Mouse (Mus musculus) liver, postnatal 0 days (tissue): ENCODE results near the gene Gm37240. TPM values are rescaled to one million over a fixed set of nuclear protein-coding genes. Genes with fewer than 3 reads are reported as not detected.

Source experiments
- ATAC-seq: fragments of 200-750 bp; cut with Nextera tagmentation; 2 replicates; pipeline ENCODE4 v1.8.0; 2017; ENCODE audit warnings: mild to moderate bottlenecking, moderate library complexity
- DNase-seq: peaks from one replicate; pipeline ENCODE4 v3.0.0-alpha.2; 2016
- H3K27ac ChIP-seq: fragments of 300-500 bp; sonication (generic); 2 replicates; pipeline ENCODE4 v1.5.1; 2014; ENCODE audit warnings: antibody characterized with exemption, moderate library complexity, mild to moderate bottlenecking, low read depth
- H3K27me3 ChIP-seq: fragments of 300-500 bp; sonication (generic); 2 replicates; pipeline ENCODE4 v1.6.1; 2014; ENCODE audit warnings: low read length, control low read depth, mixed read lengths; ENCODE audit not compliant: insufficient read depth
- H3K36me3 ChIP-seq: fragments of 300-500 bp; sonication (generic); replicated peaks from 2 replicates; pipeline ENCODE4 v1.6.1; 2014; ENCODE audit warnings: mild to moderate bottlenecking, control low read depth, low read length, moderate library complexity, mixed read lengths; ENCODE audit not compliant: insufficient read depth
- H3K4me1 ChIP-seq: fragments of 300-500 bp; sonication (generic); 2 replicates; pipeline ENCODE4 v1.6.1; 2014; ENCODE audit warnings: antibody characterized with exemption, mild to moderate bottlenecking, control low read depth; ENCODE audit not compliant: insufficient read depth
- H3K4me2 ChIP-seq: fragments of 300-500 bp; sonication (generic); 2 replicates; pipeline ENCODE4 v1.6.1; 2014; ENCODE audit warnings: low read depth, mild to moderate bottlenecking, low read length, moderate library complexity, mixed read lengths
- H3K4me3 ChIP-seq: fragments of 300-500 bp; sonication (generic); 2 replicates; pipeline ENCODE4 v1.5.1; 2014; ENCODE audit warnings: low read depth, low read length
- H3K9ac ChIP-seq: fragments of 300-500 bp; sonication (generic); replicated peaks from 2 replicates; pipeline ENCODE4 v1.6.1; 2014; ENCODE audit warnings: mild to moderate bottlenecking, moderate library complexity
- H3K9me3 ChIP-seq: fragments of 300-500 bp; sonication (generic); 2 replicates; pipeline ENCODE4 v1.6.1; 2016; ENCODE audit warnings: mild to moderate bottlenecking, control low read depth, low read length, mixed read lengths
- CTCF ChIP-seq: sonication (generic); IDR thresholded peaks from 2 replicates; pipeline ENCODE4 v1.5.1; 2016; ENCODE audit warnings: antibody characterized with exemption, low read depth
- EP300 ChIP-seq: IDR thresholded peaks from 2 replicates; pipeline ENCODE4 v1.6.1; 2016; ENCODE audit warnings: antibody characterized with exemption, low read depth, mild to moderate bottlenecking
- WGBS: fragments of 180-500 bp; shearing (Covaris S2); extraction: QIAGEN DNeasy Blood & Tissue Kit; methylation state at CpG from one replicate; pipeline ENCODE4 v1.1.7; 2014; ENCODE audit not compliant: insufficient replicate concordance; 5-methylcytosine and 5-hydroxymethylcytosine counted together
- polyA plus RNA-seq: library from polyadenylated mRNA; unstranded; fragments of >200 nt; fragmentation: Nextera tagmentation; extraction: Ambion mirVana; gene quantifications from 2 replicates; pipeline ENCODE4 v1.2.1, GENCODE M21; 2015

Gm37240 gene
- polyA plus RNA-seq, 1 experiment from 2014 or later: 0.72 TPM

- H3K4me3 ChIP-seq: no peak overlapping the region
- H3K27me3 ChIP-seq: no peaks in the 10 kb centered on the region
- no peaks in the 10 kb centered on the region for H3K9me3 ChIP-seq
- TF ChIP-seq EP300: no peak
- no peak for TF ChIP-seq CTCF
- ATAC-seq (no peak), DNase-seq (no peak)
- H3K4me1 ChIP-seq: 0 out of 2 replicates have a peak, but pooled peaks cover 4% of the 10 kb centered on the region
- H3K9ac ChIP-seq: no peak overlapping the region
- 68% methylated on average over 2 of the region's 2 CpGs for WGBS
- no peaks in the 10 kb centered on the region for H3K36me3 ChIP-seq
- no peak overlapping the region for H3K4me2 ChIP-seq
- H3K27ac ChIP-seq: no peak overlapping the region
Observed at GRCm38 (mm10) chr3:84689656-84690055, 1197.7 kb downstream of the Gm37240 start.

- no peaks in the 10 kb centered on the region for H3K27me3 ChIP-seq
- no peaks in the 10 kb centered on the region for H3K9me3 ChIP-seq
- H3K9ac ChIP-seq: no peak overlapping the region
- 65% methylated on average over 5 of the region's 5 CpGs for WGBS
- no peak for TF ChIP-seq EP300
- no peak for TF ChIP-seq CTCF
- no peak overlapping the region for H3K4me3 ChIP-seq
- H3K4me1 ChIP-seq: 0 out of 2 replicates have a peak, but pooled peaks cover 4% of the 10 kb centered on the region
- H3K4me2 ChIP-seq: no peak overlapping the region
- ATAC-seq (no peak), DNase-seq (no peak)
- no peak overlapping the region for H3K27ac ChIP-seq
- no peaks in the 10 kb centered on the region for H3K36me3 ChIP-seq
Observed at GRCm38 (mm10) chr3:84688176-84688575, 1199.1 kb downstream of the Gm37240 start.

- ATAC-seq: no peak
- Histone ChIP-seq H3K4me2 (no peak overlapping the region), H3K4me3 (no peak overlapping the region), H3K9ac (no peak overlapping the region), H3K36me3 (no peaks in the 10 kb centered on the region), H3K27ac (no peak overlapping the region), H3K27me3 (no peaks in the 10 kb centered on the region), H3K9me3 (no peaks in the 10 kb centered on the region), H3K4me1 (0 out of 2 replicates have a peak, but pooled peaks cover 4% of the 10 kb centered on the region)
- TF ChIP-seq CTCF (no peak), EP300 (no peak)
- WGBS: 34% methylated on average over 2 of the region's 2 CpGs
- DNase-seq: no peak
Observed at GRCm38 (mm10) chr3:84687488-84687846, 1199.9 kb downstream of the Gm37240 start.

GRCm38 (mm10) chr3:84686799-84687487 lies 1200.4 kb downstream of the Gm37240 start:
- Histone ChIP-seq H3K4me3 (no peak overlapping the region), H3K27ac (no peak overlapping the region), H3K4me2 (no peak overlapping the region), H3K9ac (no peak overlapping the region), H3K27me3 (no peaks in the 10 kb centered on the region), H3K9me3 (no peaks in the 10 kb centered on the region), H3K36me3 (no peaks in the 10 kb centered on the region), H3K4me1 (0 out of 2 replicates have a peak, but pooled peaks cover 4% of the 10 kb centered on the region)
- DNase-seq: no peak
- TF ChIP-seq EP300 (no peak), CTCF (no peak)
- 43% methylated on average over 7 of the region's 7 CpGs for WGBS
- no peak for ATAC-seq

GRCm38 (mm10) chr3:84686294-84686672 lies 1201.0 kb downstream of the Gm37240 start:
- Histone ChIP-seq H3K27me3 (no peaks in the 10 kb centered on the region), H3K4me1 (0 out of 2 replicates have a peak, but pooled peaks cover 4% of the 10 kb centered on the region), H3K9me3 (no peaks in the 10 kb centered on the region), H3K4me2 (no peak overlapping the region), H3K36me3 (no peaks in the 10 kb centered on the region), H3K9ac (no peak overlapping the region), H3K4me3 (no peak overlapping the region), H3K27ac (no peak overlapping the region)
- WGBS: 66% methylated on average over 2 of the region's 2 CpGs
- ATAC-seq: no peak
- TF ChIP-seq EP300: no peak
- TF ChIP-seq CTCF: no peak
- no peak for DNase-seq

GRCm38 (mm10) chr3:84685662-84686293 lies 1201.5 kb downstream of the Gm37240 start:
- H3K36me3 ChIP-seq: no peaks in the 10 kb centered on the region
- WGBS: 36% methylated on average over 8 of the region's 8 CpGs
- H3K27ac ChIP-seq: no peak overlapping the region
- no peaks in the 10 kb centered on the region for H3K27me3 ChIP-seq
- no peaks in the 10 kb centered on the region for H3K9me3 ChIP-seq
- H3K4me1 ChIP-seq: 0 out of 2 replicates have a peak, but pooled peaks cover 4% of the 10 kb centered on the region
- DNase-seq (no peak), ATAC-seq (no peak)
- H3K4me3 ChIP-seq: no peak overlapping the region
- no peak overlapping the region for H3K9ac ChIP-seq
- no peak for TF ChIP-seq CTCF
- TF ChIP-seq EP300: no peak
- no peak overlapping the region for H3K4me2 ChIP-seq
